Mouse (Mus musculus) gastrocnemius, postnatal 36 days (tissue): Measurements from ENCODE around the gene Cyp1a1. TPM values are rescaled to one million over a fixed set of nuclear protein-coding genes. Genes with fewer than 3 reads are reported as not detected.
A peak's percentile ranks its signal among the peaks of the same experiment; 100 is the strongest.

Source experiments
- DNase-seq, 2 experiments: peaks; one replicate each; pipeline ENCODE4 v3.0.0; 2022
- intact Hi-C: fragments of 180-260 bp; cut with DNase I; formaldehyde crosslinking; loops from one replicate; pipeline ENCODE4 v1.15.1; 2025
- total RNA-seq, 2 experiments: library from RNA; stranded (reverse); gene quantifications; 2 replicates each; pipeline ENCODE4 v1.2.3; 2021

Cyp1a1 gene
- total RNA-seq, 2 experiments from 2014 or later: 0.26 to 0.57 TPM

DNA sequence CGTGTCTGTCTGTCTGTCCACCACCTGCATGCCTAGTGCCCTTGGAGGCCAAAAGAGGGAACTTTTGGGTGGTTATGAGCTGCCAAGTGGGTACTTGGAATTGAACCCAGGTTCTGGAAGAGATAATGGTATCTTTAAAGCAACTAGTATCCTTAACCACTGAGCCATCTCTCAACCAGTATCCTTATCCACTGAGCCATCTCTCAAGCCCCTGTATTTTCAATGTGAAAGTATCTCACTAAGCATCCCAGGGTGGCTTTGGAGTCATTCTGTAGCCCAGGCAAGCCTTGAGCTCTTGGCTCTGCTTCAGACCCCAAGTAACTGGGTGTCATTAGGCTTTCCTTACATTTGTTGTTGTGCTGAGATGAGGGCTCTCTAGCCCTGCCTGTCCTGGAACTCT, 32.8 kb upstream of the Cyp1a1 start:
- intact Hi-C loops: loop anchor here (1.0 to 5.0 kb wide), 3 partner anchors 26 to 168 kb away; no protein-coding TSS in a partner anchor
- DNase-seq: no peak

DNA sequence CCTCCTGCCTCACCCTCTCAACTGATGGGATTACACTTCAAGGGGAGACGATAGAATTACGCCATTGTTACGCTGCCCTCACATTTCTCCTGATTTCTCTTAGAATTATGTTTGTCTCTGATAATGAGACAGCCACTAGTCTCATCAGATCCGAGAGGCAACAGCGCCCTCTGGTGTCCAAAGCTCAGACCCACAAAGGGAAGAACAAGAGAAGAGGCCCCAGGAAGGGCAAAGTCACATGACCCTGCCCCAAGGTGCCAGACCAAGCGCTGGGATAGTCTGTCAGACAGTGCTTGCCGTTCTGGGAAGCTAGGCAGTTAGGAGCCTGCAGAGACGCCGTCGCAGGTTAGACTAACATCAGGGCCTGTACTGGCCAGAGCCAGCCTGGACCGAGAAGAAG, 32.0 kb upstream of the Cyp1a1 start:
- DNase-seq: peak; percentile 92 to 93
- intact Hi-C loops: loop anchor here (1.0 to 5.0 kb wide), 2 partner anchors 26 to 168 kb away; no protein-coding TSS in a partner anchor

DNA sequence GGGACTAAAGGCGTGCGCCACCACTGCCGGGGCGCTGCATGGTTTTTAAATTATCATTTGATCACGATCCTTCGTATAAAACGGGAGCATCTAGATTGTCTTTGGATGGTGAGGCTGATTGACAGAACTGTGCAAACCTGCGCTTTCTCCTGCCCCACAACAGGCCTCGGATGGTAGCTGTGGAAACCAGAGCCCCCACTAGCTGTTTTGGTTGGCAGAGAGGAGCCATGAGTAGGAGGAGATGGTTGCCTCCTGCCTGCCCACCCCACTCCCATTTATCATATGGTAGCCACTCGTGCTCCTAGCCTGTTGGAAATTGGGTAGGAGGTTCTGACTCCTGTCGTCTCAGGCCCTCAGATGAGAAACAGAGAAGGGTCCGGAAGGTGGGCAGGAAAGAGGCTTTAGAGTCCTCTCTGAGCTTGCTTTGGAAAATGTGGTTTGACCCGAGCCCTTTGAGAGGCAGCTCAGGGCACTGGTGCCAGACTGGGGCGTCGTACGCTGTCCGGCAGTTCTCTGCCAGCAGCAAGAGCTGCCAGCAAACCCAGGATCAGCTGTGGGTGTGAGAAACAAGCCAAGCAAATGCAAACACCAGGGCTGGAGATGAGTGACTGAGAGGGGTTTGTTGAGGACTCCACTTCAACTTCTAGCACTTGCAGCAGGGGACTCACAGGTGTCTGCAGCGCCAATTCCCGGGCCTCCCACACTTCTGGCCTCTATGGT, 30.9 kb upstream of the Cyp1a1 start:
- intact Hi-C loops: loop anchor here (5.0 kb wide), 1 partner anchor 169 kb away; no protein-coding TSS in a partner anchor
- no peak for DNase-seq

DNA sequence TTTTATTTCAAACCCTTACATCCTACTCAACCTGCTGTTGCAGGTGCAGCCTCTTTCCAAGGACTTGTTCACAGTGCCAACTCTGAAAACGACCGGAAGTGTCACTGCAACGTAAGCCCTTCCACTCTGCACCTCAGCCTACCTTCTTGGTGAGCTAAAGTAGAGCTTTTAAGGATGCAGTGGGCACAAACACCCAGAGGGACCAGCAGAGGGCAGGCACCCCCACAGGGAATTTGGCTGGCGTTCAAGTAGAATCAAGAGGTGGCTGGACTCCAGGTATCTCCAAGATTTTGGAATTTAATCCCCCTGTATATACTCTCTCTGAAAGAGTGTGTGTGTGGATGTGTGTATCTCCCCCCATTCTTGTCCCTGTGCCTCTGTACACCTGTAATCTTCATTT, 29.9 kb upstream of the Cyp1a1 start:
- DNase-seq: no peak
- intact Hi-C loops: loop anchor here (5.0 kb wide), 1 partner anchor 171 kb away; no protein-coding TSS in a partner anchor

DNA sequence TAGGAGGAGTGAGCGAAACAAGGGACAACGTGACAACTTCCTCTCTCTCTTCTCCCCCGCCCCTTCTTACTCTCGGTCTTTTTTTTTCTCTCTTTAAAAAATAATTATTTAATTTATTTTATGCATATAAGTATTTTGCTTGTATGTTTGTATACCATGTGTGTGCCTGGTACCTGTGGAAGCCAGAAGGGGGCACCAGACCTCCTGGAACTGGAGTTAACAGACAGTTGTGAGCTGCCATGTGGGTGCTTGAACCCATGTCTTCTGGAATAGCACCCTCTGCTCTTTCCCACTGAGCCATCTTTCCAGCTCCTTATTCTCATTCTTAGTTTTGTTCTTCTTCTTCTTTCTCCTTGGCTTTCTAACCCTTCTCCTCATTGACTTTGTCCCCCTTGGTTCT, 28.8 kb upstream of the Cyp1a1 start:
- no peak for DNase-seq
- intact Hi-C loops: loop anchor here (5.0 kb wide), 1 partner anchor 172 kb away; no protein-coding TSS in a partner anchor

DNA sequence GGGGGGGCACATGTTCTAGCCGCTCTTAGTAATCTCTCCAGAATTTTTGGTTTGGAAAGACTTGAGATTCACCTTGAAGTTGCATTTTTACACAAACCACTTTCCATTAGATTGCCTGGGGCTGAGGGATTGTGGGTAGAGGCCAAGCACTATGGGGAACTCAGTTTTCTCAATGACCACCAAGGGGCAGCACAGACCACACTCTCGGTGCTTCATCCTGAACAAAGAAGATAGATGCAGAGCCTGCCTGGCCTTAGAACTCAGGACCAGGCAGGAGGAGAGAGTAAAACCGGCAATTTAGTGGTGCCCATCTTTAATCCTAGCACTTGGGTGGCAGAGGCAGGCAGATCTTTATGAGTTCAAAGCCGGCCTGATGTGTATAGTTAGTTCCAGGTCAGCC, 28.0 kb upstream of the Cyp1a1 start:
- DNase-seq: peak; percentile 65 to 70
- intact Hi-C loops: loop anchor here (2.0 to 5.0 kb wide), 2 partner anchors 85 to 172 kb away; no protein-coding TSS in a partner anchor

DNA sequence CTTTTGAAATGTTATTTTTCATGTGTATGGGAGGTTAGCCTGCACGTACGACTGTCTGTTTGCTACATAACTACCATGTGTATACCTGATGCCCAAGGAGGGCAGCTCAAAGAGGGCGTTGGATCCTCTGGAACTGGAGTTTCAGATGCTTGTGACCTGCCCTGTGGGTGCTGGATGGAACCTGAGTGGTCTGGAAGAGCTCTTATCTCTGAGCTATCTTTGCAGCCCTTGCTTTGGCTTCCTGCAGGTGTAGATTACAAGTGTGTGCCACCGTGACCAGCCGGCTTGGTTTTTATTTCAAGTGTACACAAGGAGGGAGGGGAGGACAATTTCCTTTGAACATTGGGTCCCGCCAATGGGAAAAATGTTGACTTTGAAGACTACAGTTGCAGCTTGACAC, 27.2 kb upstream of the Cyp1a1 start:
- intact Hi-C loops: loop anchor here (2.0 kb wide), 1 partner anchor 84 kb away; no protein-coding TSS in a partner anchor
- DNase-seq: no peak

DNA sequence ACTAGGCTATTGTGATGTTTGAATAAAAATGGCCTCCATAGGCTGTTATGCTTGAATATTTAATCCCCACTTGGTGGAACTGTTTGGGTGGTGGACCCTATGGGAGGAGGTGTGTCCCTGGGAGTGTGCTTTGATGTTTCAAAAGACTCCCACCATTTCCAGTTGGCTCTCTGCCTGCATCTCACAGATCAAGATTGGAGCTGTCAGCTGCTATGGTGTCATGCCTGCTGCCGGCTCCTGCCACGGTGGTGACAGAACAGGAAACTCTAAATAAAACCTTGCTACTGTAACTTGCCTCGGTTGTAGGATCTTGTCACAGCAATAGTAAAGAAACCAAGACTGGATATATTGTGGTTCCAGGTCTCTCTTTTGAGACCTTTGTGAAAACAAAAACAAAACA, 26.2 kb upstream of the Cyp1a1 start:
- intact Hi-C loops: loop anchor here (2.0 kb wide), 1 partner anchor 83 kb away; no protein-coding TSS in a partner anchor

DNA sequence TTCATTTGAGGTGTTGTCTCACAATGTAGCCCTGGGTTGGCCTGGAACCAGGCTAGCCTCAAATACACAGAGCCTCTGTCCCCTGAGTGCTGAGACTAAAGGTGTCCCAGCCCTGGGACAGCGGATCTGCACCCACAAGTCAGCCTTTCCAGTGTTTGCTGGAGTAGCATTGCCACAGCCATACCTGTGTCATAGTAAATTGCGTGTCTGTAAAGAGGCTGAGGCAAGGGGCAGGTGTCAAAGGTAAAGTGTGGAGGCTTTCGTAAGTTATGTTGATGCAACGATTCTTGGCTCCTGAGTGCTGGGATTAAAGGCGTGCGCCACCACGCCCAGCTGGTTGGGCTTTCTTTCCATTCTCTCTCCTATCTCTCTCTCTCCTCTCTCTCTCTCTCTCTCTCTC, 23.1 kb upstream of the Cyp1a1 start:
- DNase-seq: no peak
- intact Hi-C loops: no loop called here

More for the DNA sequence above, 26.2 kb upstream of the Cyp1a1 start:
- no peak for DNase-seq

DNA sequence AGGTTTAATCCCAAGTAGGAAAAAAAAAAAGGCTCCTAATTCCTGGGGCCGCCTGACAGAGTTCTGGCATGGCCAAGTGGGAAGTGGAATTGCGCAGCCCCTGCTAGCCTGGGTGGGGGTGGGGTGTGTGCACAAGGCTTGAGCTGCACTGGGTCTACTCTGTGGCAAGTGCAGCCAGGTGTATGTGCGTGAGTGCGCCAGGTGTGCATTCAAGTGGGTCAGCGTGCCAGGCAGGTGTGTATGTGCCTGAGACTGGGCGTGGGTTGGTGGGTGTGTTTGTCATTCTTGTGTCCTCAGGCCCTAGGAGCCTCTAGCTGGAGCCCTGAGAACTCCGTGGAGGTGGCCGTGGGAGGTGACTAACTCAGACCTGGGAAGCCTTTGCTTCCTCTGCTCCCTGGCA, 21.2 kb upstream of the Cyp1a1 start:
- intact Hi-C loops: no loop called here
- DNase-seq: no peak

DNA sequence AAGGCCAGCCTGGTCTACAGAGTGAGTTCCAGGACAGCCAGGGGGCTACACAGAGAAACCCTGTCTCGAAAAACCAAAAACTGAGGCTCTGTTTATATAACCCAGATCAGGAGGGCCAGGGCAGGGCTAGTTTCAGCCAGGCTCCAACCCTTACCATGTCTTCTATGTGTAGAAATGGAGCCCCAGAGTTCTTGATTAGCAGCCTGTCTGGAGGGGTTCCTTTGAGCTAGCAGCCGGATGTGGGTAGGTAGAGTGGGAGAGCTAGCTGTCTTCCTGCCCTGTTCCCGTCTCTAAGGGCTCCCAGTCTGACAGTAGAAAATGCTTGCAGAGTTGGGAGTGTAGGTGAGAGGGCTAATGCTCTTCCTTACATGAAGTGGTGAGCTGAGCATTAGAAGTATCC, 20.6 kb upstream of the Cyp1a1 start:
- intact Hi-C loops: no loop called here
- DNase-seq: no peak

DNA sequence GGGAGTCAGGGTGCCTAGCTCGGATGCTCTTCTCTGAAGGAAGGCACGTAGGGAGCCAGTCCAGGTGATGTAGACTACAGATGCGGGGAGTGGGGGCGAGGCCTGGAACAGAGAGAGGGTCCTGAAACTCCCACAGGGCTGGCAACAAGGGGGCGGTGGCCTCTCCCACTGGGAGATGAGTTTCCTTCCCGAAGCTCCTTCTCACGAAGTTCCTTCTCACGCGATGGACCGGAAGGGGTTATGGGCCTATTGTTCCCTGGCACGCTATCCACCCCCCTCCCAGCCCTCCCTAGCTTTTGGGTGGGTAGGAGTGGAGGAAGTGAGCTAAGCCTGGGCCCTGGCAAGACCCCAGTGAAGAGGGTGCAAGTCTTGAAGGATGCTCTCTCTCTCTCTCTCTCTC, 19.9 kb upstream of the Cyp1a1 start:
- DNase-seq: no peak
- intact Hi-C loops: no loop called here

DNA sequence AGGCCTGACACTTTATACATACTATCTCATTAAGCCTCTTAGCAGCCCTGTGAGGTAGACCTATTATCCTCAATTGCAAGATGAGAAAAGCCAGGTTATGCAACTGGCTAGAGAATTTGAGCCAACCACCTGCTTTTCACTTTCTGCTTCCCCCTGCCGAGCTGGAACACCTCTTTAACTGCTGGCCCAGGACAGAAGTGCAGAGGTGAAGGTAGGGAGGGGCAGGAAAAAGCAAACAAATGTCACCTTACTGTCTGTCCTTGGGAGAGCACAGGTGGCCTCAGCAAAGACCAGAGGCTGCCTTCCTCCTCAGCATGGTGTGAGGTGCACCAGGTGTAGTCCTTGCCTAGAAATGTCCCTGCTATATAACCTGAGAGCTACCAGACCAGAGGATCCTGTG, 19.5 kb upstream of the Cyp1a1 start:
- DNase-seq: no peak
- intact Hi-C loops: no loop called here

DNA sequence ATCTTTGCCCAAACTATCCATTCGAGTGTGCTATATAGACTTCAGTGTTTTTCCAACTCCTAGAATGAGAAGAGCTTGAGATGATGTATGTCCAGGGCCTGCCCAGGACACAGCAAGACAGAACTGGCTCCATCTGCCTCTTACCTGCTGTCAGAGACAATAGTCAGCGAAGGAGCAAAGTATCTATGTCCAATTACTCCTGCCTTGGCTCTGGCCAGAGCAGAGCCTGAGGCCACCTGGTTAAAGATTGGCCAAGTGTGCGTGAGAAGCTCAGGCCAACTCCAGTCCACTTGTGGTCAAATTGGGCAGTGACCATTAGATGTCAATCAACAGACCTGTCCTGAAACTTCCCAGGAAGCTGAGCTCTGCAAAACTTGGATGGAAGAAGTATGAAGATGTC, 18.2 kb upstream of the Cyp1a1 start:
- DNase-seq: no peak
- intact Hi-C loops: no loop called here

DNA sequence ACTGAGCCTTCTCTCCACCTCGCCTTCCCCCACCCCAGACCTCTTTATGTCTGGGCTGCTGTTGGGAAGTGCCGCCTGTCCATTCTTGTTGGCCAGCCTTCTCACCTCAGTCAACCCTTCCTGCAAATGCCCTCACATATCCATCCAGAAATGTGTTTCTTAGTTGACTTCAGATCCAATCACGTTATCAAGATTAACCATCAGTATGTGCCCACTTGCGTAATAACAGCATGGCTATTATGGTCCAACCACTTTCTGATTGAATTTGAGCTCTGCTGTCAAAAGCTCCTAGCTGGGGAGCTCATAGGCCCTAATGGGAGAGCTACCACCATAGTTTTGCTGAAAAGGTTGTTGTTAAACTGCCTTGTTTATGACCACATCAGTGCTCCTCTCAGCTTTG, 16.7 kb upstream of the Cyp1a1 start:
- intact Hi-C loops: no loop called here
- no peak for DNase-seq

DNA sequence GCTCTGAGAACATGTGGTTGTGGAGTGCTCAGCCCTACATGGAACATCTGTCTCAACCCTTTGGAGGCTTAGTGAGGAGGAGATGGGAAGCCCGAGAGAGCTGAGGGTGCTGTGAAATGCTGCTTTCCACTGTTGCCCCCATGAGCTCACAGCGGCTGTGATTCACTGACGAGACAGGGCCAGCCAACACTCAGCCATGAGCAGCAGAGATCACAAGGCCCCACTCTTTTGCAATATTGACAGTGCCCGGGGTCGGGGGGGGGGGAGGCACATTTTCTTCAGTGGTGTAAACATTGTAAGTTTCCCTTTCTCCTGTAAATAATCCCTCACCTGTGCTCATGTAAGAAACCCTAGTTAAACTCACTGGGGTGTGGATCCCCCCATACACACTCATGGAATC, 16.2 kb upstream of the Cyp1a1 start:
- no peak for DNase-seq
- intact Hi-C loops: no loop called here

DNA sequence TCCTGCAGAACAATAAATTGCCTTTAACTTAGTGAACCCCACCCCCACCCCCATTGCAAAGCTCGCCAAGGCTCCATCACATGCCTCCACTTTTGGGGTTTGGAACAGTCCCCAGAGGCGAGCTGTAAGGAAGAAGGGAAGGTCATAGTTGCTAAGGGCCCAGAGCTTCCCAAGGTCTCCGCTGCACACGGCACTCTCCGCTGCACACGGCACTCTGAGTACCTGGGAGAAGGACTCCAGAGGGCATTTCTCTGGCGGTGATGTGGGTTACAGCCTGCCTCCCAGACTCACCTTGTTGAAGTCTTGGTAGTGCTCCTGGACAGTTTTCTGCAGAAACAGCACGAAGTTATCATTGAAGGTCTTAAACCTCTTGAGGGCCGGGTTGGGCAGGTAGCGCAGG, 6.3 kb upstream of the Cyp1a1 start:
- intact Hi-C loops: no loop called here
- DNase-seq: no peak

DNA sequence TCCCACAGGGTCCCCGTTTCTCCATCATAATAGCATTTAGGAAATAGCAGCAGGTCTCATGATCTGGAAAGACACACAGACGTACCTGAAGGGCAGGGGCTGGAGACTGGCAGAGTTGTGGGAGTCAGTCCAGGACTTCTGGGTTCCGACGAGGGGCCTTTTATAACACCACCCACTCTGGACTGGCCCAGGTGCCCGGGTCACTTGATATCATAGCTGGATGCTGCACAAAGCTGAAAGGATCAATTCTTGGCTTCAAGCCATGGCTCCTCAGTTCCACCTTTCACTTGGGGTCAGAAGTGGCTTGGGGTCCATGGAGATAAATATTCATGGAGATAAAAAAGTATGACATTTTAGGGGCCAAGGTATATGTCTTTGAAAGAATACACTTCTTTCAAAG, 4.2 kb upstream of the Cyp1a1 start, which contains the start of gene Cyp1a2:
TSS of gene Cyp1a2 (minus strand) at position 184 of the 400 bp plus-strand sequence.
- intact Hi-C loops: no loop called here
- no peak for DNase-seq

DNA sequence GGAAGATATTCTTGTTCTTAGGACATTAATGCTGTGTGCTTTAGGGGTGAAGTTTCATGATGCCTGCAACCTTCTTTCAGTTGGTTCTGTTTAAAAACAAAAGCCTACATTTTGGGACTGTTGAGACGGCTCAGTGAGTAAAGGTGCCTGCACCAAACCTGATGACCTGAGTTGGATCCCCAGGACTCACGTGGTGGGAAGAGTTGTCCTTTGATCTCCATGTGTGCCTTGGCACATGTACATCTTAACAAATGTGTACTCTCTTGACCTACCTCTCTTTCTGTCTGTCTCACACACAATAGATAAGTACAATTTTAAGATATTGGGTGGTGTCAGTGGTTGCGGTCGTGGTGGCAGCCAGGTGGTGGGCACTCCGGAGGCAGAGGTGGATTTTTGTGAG, 1.7 kb upstream of the Cyp1a1 start:
- no peak for DNase-seq
- intact Hi-C loops: no loop called here

DNA sequence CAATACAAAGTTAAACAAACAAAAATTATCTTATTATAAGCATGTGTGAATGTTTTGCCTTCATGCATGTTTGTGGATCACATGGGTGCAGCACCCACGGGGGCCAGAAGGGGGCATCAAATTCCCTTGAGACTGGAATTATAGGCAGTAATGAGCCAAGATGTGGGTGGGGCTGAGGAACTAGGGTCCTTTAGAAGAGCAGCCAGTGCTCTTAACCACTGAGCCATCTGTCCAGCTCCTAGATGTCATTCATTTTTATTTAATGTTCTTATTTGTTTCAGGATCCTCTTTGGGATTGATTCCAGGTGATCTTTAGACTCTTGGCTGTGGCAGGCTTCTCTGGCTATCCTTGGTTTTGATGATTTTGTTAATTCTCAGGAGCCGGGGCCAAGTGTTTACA, 430 bp downstream of the Cyp1a1 start:
- intact Hi-C loops: no loop called here
- DNase-seq: no peak

DNA sequence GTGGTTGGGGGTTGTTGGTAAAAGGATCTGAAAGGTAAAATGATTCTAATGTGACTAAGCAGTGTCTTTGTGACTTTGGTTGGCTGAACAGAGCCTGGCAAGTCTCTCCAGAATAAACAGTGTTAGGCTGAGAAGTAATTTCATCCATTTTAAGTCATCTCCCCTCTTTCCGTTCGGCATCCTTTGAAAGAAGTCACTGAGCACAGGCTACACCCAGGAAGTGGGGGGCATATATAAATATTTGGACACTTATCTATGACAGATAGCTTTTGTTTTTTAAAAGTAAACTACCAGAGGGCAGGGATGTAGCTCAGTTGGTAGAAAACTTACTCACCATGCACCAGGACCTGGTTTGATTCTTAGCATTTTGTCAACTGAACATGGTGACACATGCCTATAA, 878 bp downstream of the Cyp1a1 start:
- DNase-seq: no peak
- intact Hi-C loops: no loop called here

DNA sequence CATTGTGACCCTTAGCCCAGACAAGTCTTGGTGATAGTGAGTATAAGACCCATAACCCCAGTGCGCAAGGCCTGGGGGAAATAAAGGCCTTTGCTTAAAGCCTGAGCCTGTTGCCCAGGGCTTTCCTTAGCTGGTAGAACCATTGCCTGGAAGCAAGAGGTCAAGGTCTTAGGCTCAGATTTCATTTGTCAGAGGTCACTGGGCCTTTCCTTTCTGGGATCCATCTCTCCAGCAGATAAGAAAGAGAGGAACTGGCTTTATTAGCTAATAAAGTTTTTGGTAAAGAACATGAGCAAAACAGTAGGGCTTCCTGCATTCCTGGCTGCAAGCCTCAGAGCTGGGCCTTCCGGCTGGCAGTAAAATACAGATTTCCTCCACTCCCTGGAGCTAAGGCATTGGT, 6.4 kb downstream of the Cyp1a1 start:
- DNase-seq: no peak
- intact Hi-C loops: no loop called here
